Mouse (Mus musculus) MEL (cell line): Measurements from ENCODE around the gene Pmm1. TPM values are rescaled to one million over a fixed set of nuclear protein-coding genes. Genes with fewer than 3 reads are reported as not detected.
A peak's percentile ranks its signal among the peaks of the same experiment; 100 is the strongest.

Experiments
- DNase-seq: peaks from one replicate; pipeline ENCODE4 v3.0.0; 2011; ENCODE audit warnings: low read depth, low spot score
- H3K27ac ChIP-seq: 2 replicates; pipeline ENCODE4 v1.5.1; 2012; ENCODE audit warnings: low read depth, mild to moderate bottlenecking, control low read depth, low read length, moderate library complexity; ENCODE audit not compliant: control insufficient read depth
- H3K27me3 ChIP-seq, 2 experiments: fragments of 150-350 bp in 1 of 2; sonication (generic) in 1 of 2; 2 replicates each; pipeline ENCODE4 v1.6.1; 2012; ENCODE audit warnings: low read length in 2 of 2, mild to moderate bottlenecking in 2 of 2, improper control_type of control experiment in 1 of 2, moderate library complexity in 1 of 2; ENCODE audit not compliant: insufficient read depth in 2 of 2, control insufficient read depth in 1 of 2
- H3K36me3 ChIP-seq, 2 experiments: 2 replicates each; pipeline ENCODE4 v1.6.1; 2012 to 2014; ENCODE audit warnings: low read length in 2 of 2, improper control_type of control experiment in 1 of 2, inconsistent platforms in 1 of 2, mild to moderate bottlenecking in 1 of 2; ENCODE audit not compliant: insufficient read depth in 2 of 2, control insufficient read depth in 1 of 2
- H3K4me1 ChIP-seq, 2 experiments: fragments of 150-350 bp in 1 of 2; sonication (generic) in 1 of 2; 2 replicates each; pipeline ENCODE4 v1.6.1; 2012; ENCODE audit warnings: low read length in 2 of 2, improper control_type of control experiment in 1 of 2, mild to moderate bottlenecking in 1 of 2; ENCODE audit not compliant: insufficient read depth in 2 of 2, control insufficient read depth in 1 of 2
- H3K4me3 ChIP-seq, 2 experiments: fragments of 150-350 bp in 1 of 2; sonication (generic) in 1 of 2; 2 replicates each; pipeline ENCODE4 v1.5.1; 2012; ENCODE audit warnings: low read depth in 2 of 2, low read length in 2 of 2, mild to moderate bottlenecking in 2 of 2, moderate library complexity in 2 of 2, control low read depth in 1 of 2, improper control_type of control experiment in 1 of 2; ENCODE audit not compliant: control insufficient read depth in 1 of 2, insufficient read depth in 1 of 2
- H3K79me2 ChIP-seq: 2 replicates; pipeline ENCODE4 v1.6.1; 2012; ENCODE audit warnings: mild to moderate bottlenecking, low read length, moderate library complexity; ENCODE audit not compliant: control insufficient read depth, poor library complexity, insufficient read depth
- H3K9ac ChIP-seq: 2 replicates; pipeline ENCODE4 v1.6.1; 2012; ENCODE audit warnings: low read depth, mild to moderate bottlenecking, control low read depth, low read length, moderate library complexity; ENCODE audit not compliant: control insufficient read depth, poor library complexity, severe bottlenecking
- H3K9me3 ChIP-seq: fragments of 150-350 bp; sonication (generic); replicated peaks from 2 replicates; pipeline ENCODE4 v1.6.1; 2012; ENCODE audit warnings: mild to moderate bottlenecking, low read length, improper control_type of control experiment, moderate library complexity; ENCODE audit not compliant: insufficient read depth
- BHLHE40 ChIP-seq: IDR thresholded peaks from 2 replicates; pipeline ENCODE4 v1.6.1; 2012; ENCODE audit warnings: low read depth, mild to moderate bottlenecking, inconsistent platforms, low read length, improper control_type of control experiment, borderline replicate concordance
- CTCF ChIP-seq, 3 experiments: IDR thresholded peaks in 2 of 3; conservative IDR thresholded peaks in 1 of 3; 2 replicates each; pipeline ENCODE4 v1.5.1; 2011 to 2012; ENCODE audit warnings: low read length in 3 of 3, low read depth in 2 of 3, mild to moderate bottlenecking in 2 of 3, improper control_type of control experiment in 1 of 3, inconsistent platforms in 1 of 3, mixed read lengths in 1 of 3, moderate library complexity in 1 of 3; ENCODE audit not compliant: control insufficient read depth in 1 of 3, insufficient read depth in 1 of 3, poor library complexity in 1 of 3, severe bottlenecking in 1 of 3
- ELF1 ChIP-seq: IDR thresholded peaks from 2 replicates; pipeline ENCODE4 v1.6.1; 2014; ENCODE audit warnings: low read depth, mild to moderate bottlenecking, inconsistent platforms, low read length, improper control_type of control experiment, moderate library complexity
- GABPA ChIP-seq: IDR thresholded peaks from 2 replicates; pipeline ENCODE4 v1.6.1; 2012; ENCODE audit warnings: low read depth, mild to moderate bottlenecking, inconsistent platforms, low read length, improper control_type of control experiment, moderate library complexity
- MAX ChIP-seq: IDR thresholded peaks from 2 replicates; pipeline ENCODE4 v1.6.1; 2011; ENCODE audit warnings: low read length, improper control_type of control experiment
- MYB ChIP-seq: IDR thresholded peaks from 2 replicates; pipeline ENCODE4 v1.6.1; 2011; ENCODE audit warnings: mild to moderate bottlenecking, low read depth, low read length, improper control_type of control experiment
- NELFE ChIP-seq: IDR thresholded peaks from 2 replicates; pipeline ENCODE4 v1.6.1; 2011; ENCODE audit warnings: low read depth, low read length, improper control_type of control experiment
- NRF1 ChIP-seq: IDR thresholded peaks from 2 replicates; pipeline ENCODE4 v1.6.1; 2014; ENCODE audit warnings: low read depth, mild to moderate bottlenecking, inconsistent platforms, low read length, improper control_type of control experiment, moderate library complexity; ENCODE audit not compliant: poor library complexity, insufficient read depth, severe bottlenecking
- RAD21 ChIP-seq: IDR thresholded peaks from 2 replicates; pipeline ENCODE4 v1.6.1; 2011; ENCODE audit warnings: mild to moderate bottlenecking, low read depth, low read length, improper control_type of control experiment
- RCOR1 ChIP-seq: IDR thresholded peaks from 2 replicates; pipeline ENCODE4 v1.6.1; 2012; ENCODE audit warnings: low read depth, mild to moderate bottlenecking, inconsistent platforms, low read length, improper control_type of control experiment
- SMC3 ChIP-seq: IDR thresholded peaks from 2 replicates; pipeline ENCODE4 v1.6.1; 2011; ENCODE audit warnings: low read depth, low read length, improper control_type of control experiment
- TBP ChIP-seq: IDR thresholded peaks from 2 replicates; pipeline ENCODE4 v1.8.0; 2011; ENCODE audit warnings: low read depth, low read length, improper control_type of control experiment
- TCF12 ChIP-seq: IDR thresholded peaks from 2 replicates; pipeline ENCODE4 v1.6.1; 2014; ENCODE audit warnings: low read depth, mild to moderate bottlenecking, inconsistent platforms, low read length, improper control_type of control experiment, moderate library complexity
- USF1 ChIP-seq: IDR thresholded peaks from 2 replicates; pipeline ENCODE4 v1.6.1; 2014; ENCODE audit warnings: low read depth, mild to moderate bottlenecking, inconsistent platforms, low read length, improper control_type of control experiment, moderate library complexity
- ZC3H11A ChIP-seq: IDR thresholded peaks from 2 replicates; pipeline ENCODE4 v1.6.1; 2012; ENCODE audit warnings: low read depth, mild to moderate bottlenecking, inconsistent platforms, low read length, improper control_type of control experiment
- ZKSCAN1 ChIP-seq: IDR thresholded peaks from 2 replicates; pipeline ENCODE4 v1.6.1; 2012; ENCODE audit warnings: low read depth, mild to moderate bottlenecking, inconsistent platforms, low read length, improper control_type of control experiment, moderate library complexity
- ZNF384 ChIP-seq: IDR thresholded peaks from 2 replicates; pipeline ENCODE4 v1.6.1; 2012; ENCODE audit warnings: low read depth, mild to moderate bottlenecking, inconsistent platforms, low read length, improper control_type of control experiment
- polyA plus RNA-seq, 2 experiments: library from polyadenylated mRNA; stranded (reverse) in 1 of 2; unstranded in 1 of 2; fragments of >175 nt in 1 of 2; fragments of >200 nt in 1 of 2; gene quantifications; 2 replicates each; pipeline versions ENCODE4 v1.2.1 to v1.2.4; 2012; ENCODE audit warnings: low replicate concordance in 2 of 2, low read depth in 1 of 2; ENCODE audit not compliant: insufficient read length in 2 of 2, insufficient read depth in 1 of 2, missing spikeins in 1 of 2
- total RNA-seq: library from RNA; depleted of rRNA; stranded (reverse); fragments of 300-350 nt; gene quantifications from 2 replicates; pipeline ENCODE4 v1.2.3, GENCODE M21; 2012

Pmm1 gene
- total and polyA plus RNA-seq, 3 experiments = 72.7 to 111 TPM; not detected in 1

- no peaks in the 10 kb centered on the region for H3K27me3 ChIP-seq
- DNase-seq = no peak
- no peak overlapping the region for H3K9ac ChIP-seq
- no peak overlapping the region for H3K27ac ChIP-seq
- H3K4me3 ChIP-seq = no peak overlapping the region
- no peaks in the 10 kb centered on the region for H3K9me3 ChIP-seq
- H3K79me2 ChIP-seq = no peaks in the 10 kb centered on the region
- H3K4me1 ChIP-seq = peaks cover 0 to 3% of the 10 kb centered on the region in 2 experiments; a peak in 1 of 4 replicates
- TF ChIP-seq USF1 = no peak
- no peak for TF ChIP-seq GABPA
- H3K36me3 ChIP-seq = no peaks in the 10 kb centered on the region
Observed at GRCm38 (mm10) chr15:81939157-81939715, 21.5 kb downstream of the Pmm1 start.

- DNase-seq = peak; percentile 63
- H3K79me2 ChIP-seq = no peaks in the 10 kb centered on the region
- H3K9ac ChIP-seq = no peak overlapping the region
- H3K27ac ChIP-seq = no peak overlapping the region
- no peaks in the 10 kb centered on the region for H3K36me3 ChIP-seq
- no peaks in the 10 kb centered on the region for H3K27me3 ChIP-seq
- TF ChIP-seq NELFE = no peak
- TF ChIP-seq BHLHE40 = no peak
- TF ChIP-seq TCF12 = no peak
- TF ChIP-seq MYB = no peak
- peak; percentile 70 for TF ChIP-seq ZC3H11A
- no peak for TF ChIP-seq MAX
- TF ChIP-seq RAD21 = peak; percentile 84
- TF ChIP-seq CTCF (IDR thresholded peaks at IDR 0.05 in 2 of 3, conservative IDR thresholded peaks at IDR 0.05 in 1 of 3; ENCODE audit: control insufficient read depth in 1 of 3, insufficient read depth in 1 of 3, low read depth in 2 of 3, low read length in 3 of 3, poor library complexity in 1 of 3, severe bottlenecking in 1 of 3) = peak; percentile 59 to 83 (median 79)
- peak; percentile 72 for TF ChIP-seq SMC3
- TF ChIP-seq ZKSCAN1 = no peak
- no peak for TF ChIP-seq TBP
- TF ChIP-seq USF1 = no peak
- no peaks in the 10 kb centered on the region for H3K9me3 ChIP-seq
- no peak overlapping the region for H3K4me3 ChIP-seq
- H3K4me1 ChIP-seq = peaks cover 0 to 5% of the 10 kb centered on the region in 2 experiments; a peak in 1 of 4 replicates
Observed at GRCm38 (mm10) chr15:81938246-81938645, 22.5 kb downstream of the Pmm1 start.

GRCm38 (mm10) chr15:81937098-81937972 lies 23.4 kb downstream of the Pmm1 start:
- H3K36me3 ChIP-seq = no peaks in the 10 kb centered on the region
- H3K79me2 ChIP-seq = no peaks in the 10 kb centered on the region
- peaks cover 3 to 12% of the 10 kb centered on the region in 2 experiments; a peak in 1 of 4 replicates for H3K4me1 ChIP-seq
- TF ChIP-seq RCOR1 (no peak), NELFE (no peak), ELF1 (no peak), NRF1 (no peak), ZNF384 (no peak), MAX (no peak)
- H3K4me3 ChIP-seq = no peak overlapping the region
- no peak overlapping the region for H3K27ac ChIP-seq
- no peaks in the 10 kb centered on the region for H3K27me3 ChIP-seq
- DNase-seq = no peak
- H3K9me3 ChIP-seq = no peaks in the 10 kb centered on the region
- no peak overlapping the region for H3K9ac ChIP-seq
